Mouse (Mus musculus) hindbrain, embryonic 10.5 days (tissue): ENCODE measurements around the gene Hoxa13. TPM values are rescaled to one million over a fixed set of nuclear protein-coding genes. Genes with fewer than 3 reads are reported as not detected.

ENCODE experiments used
- DNase-seq: peaks from one replicate; pipeline ENCODE4 v3.0.0-alpha.2; 2017; ENCODE audit warnings: low spot score
- H3K27ac ChIP-seq: fragments of 300-500 bp; sonication (generic); 2 replicates; pipeline ENCODE4 v1.5.1; 2016; ENCODE audit warnings: mild to moderate bottlenecking, moderate library complexity
- H3K27me3 ChIP-seq: fragments of 300-500 bp; sonication (generic); 2 replicates; pipeline ENCODE4 v1.6.1; 2016; ENCODE audit warnings: mild to moderate bottlenecking; ENCODE audit not compliant: poor library complexity, insufficient read depth, severe bottlenecking
- H3K36me3 ChIP-seq: fragments of 300-500 bp; sonication (generic); 2 replicates; pipeline ENCODE4 v1.6.1; 2016; ENCODE audit warnings: mild to moderate bottlenecking, moderate library complexity
- H3K4me1 ChIP-seq: fragments of 300-500 bp; sonication (generic); replicated peaks from 2 replicates; pipeline ENCODE4 v1.6.1; 2016; ENCODE audit warnings: mild to moderate bottlenecking
- H3K4me3 ChIP-seq: fragments of 300-500 bp; sonication (generic); 2 replicates; pipeline ENCODE4 v1.5.1; 2016; ENCODE audit warnings: mild to moderate bottlenecking, moderate library complexity
- H3K9me3 ChIP-seq: fragments of 300-500 bp; sonication (generic); 2 replicates; pipeline ENCODE4 v1.6.1; 2016; ENCODE audit warnings: mild to moderate bottlenecking, moderate library complexity
- WGBS: fragments of 180-500 bp; shearing (Covaris S2); methylation state at CpG from one replicate; pipeline ENCODE4 v1.1.7; 2016; 5-methylcytosine and 5-hydroxymethylcytosine counted together
- polyA plus RNA-seq: library from polyadenylated mRNA; unstranded; fragments of >200 nt; fragmentation: Nextera tagmentation; extraction: Ambion mirVana; gene quantifications from 2 replicates; pipeline ENCODE4 v1.2.1, GENCODE M21; 2016

The Hoxa13 gene
- polyA plus RNA-seq, 1 experiment from 2014 or later = not detected

GRCm38 (mm10) chr6:52217895-52218642 lies 42.6 kb downstream of the Hoxa13 start:
- H3K27ac ChIP-seq = no peak overlapping the region
- peaks cover 22% of the 10 kb centered on the region for H3K4me1 ChIP-seq
- no peaks in the 10 kb centered on the region for H3K9me3 ChIP-seq
- 4% methylated on average over 23 of the region's 23 CpGs for WGBS
- peaks cover 100% of the 10 kb centered on the region for H3K27me3 ChIP-seq
- H3K36me3 ChIP-seq = no peaks in the 10 kb centered on the region
- H3K4me3 ChIP-seq = peak overlapping the region; percentile 45; the same call in 1 of the 2 replicates
- no peak for DNase-seq

- peaks cover 100% of the 10 kb centered on the region for H3K27me3 ChIP-seq
- no peak overlapping the region for H3K27ac ChIP-seq
- peak overlapping the region; percentile 45 for H3K4me3 ChIP-seq
- H3K9me3 ChIP-seq = no peaks in the 10 kb centered on the region
- peak; percentile 77 for DNase-seq
- no peaks in the 10 kb centered on the region for H3K36me3 ChIP-seq
- WGBS = under 1% methylated on average over 25 of the region's 25 CpGs
- peaks cover 22% of the 10 kb centered on the region for H3K4me1 ChIP-seq
These were observed 43.3 kb downstream of the Hoxa13 start for GRCm38 (mm10) chr6:52217459-52217768.

GRCm38 (mm10) chr6:52216691-52217458 lies 43.8 kb downstream of the Hoxa13 start:
- 2% methylated on average over 60 of the region's 60 CpGs for WGBS
- Histone ChIP-seq H3K27me3 (peaks cover 100% of the 10 kb centered on the region), H3K9me3 (no peaks in the 10 kb centered on the region), H3K27ac (no peak overlapping the region), H3K36me3 (no peaks in the 10 kb centered on the region), H3K4me3 (peak overlapping the region; percentile 45), H3K4me1 (peaks cover 20% of the 10 kb centered on the region)
- DNase-seq = peak; percentile 68

- peaks cover 100% of the 10 kb centered on the region for H3K27me3 ChIP-seq
- no peak for DNase-seq
- no peaks in the 10 kb centered on the region for H3K9me3 ChIP-seq
- H3K4me3 ChIP-seq = no peak overlapping the region
- no peaks in the 10 kb centered on the region for H3K36me3 ChIP-seq
- no peak overlapping the region for H3K27ac ChIP-seq
- H3K4me1 ChIP-seq = peaks cover 11% of the 10 kb centered on the region
- WGBS = 2% methylated on average over 30 of the region's 30 CpGs
These were observed 44.7 kb downstream of the Hoxa13 start for GRCm38 (mm10) chr6:52215771-52216535.

GRCm38 (mm10) chr6:52215070-52215469 lies 45.6 kb downstream of the Hoxa13 start:
- Histone ChIP-seq H3K9me3 (no peaks in the 10 kb centered on the region), H3K4me3 (no peak overlapping the region), H3K27ac (no peak overlapping the region), H3K27me3 (peaks cover 100% of the 10 kb centered on the region), H3K36me3 (no peaks in the 10 kb centered on the region), H3K4me1 (peaks cover 11% of the 10 kb centered on the region)
- DNase-seq = no peak
- 14% methylated on average over 3 of the region's 3 CpGs for WGBS

- Histone ChIP-seq H3K9me3 (no peaks in the 10 kb centered on the region), H3K4me3 (no peak overlapping the region), H3K27me3 (peaks cover 100% of the 10 kb centered on the region), H3K4me1 (peaks cover 11% of the 10 kb centered on the region), H3K36me3 (no peaks in the 10 kb centered on the region), H3K27ac (no peak overlapping the region)
- 9% methylated on average over 5 of the region's 5 CpGs for WGBS
- no peak for DNase-seq
These were observed 46.4 kb downstream of the Hoxa13 start for GRCm38 (mm10) chr6:52214271-52214670.

- H3K9me3 ChIP-seq = no peaks in the 10 kb centered on the region
- no peaks in the 10 kb centered on the region for H3K36me3 ChIP-seq
- peaks cover 100% of the 10 kb centered on the region for H3K27me3 ChIP-seq
- H3K4me3 ChIP-seq = no peak within 1 kb of the TSS
- H3K4me1 ChIP-seq = peaks cover 17% of the 10 kb centered on the region
- H3K27ac ChIP-seq = no peak within 1 kb of the TSS
- WGBS = 2% methylated on average over 38 of the region's 38 CpGs
- DNase-seq = no peak
These were observed 47.3 kb downstream of the Hoxa13 start, which contains the start of the genes Hoxa3 and Gm28308 for GRCm38 (mm10) chr6:52213119-52213986. TSS of gene Hoxa3 (minus strand) at chr6:52213336. TSS of gene Gm28308 (minus strand) at chr6:52213339.

- Histone ChIP-seq H3K36me3 (no peaks in the 10 kb centered on the region), H3K27ac (no peak overlapping the region), H3K27me3 (peaks cover 100% of the 10 kb centered on the region), H3K9me3 (no peaks in the 10 kb centered on the region), H3K4me3 (no peak overlapping the region), H3K4me1 (peaks cover 18% of the 10 kb centered on the region)
- WGBS = 1% methylated on average over 22 of the region's 22 CpGs
- no peak for DNase-seq
These were observed 48.0 kb downstream of the Hoxa13 start for GRCm38 (mm10) chr6:52212556-52213118.

- DNase-seq = no peak
- Histone ChIP-seq H3K27ac (no peak overlapping the region), H3K4me1 (peaks cover 11% of the 10 kb centered on the region), H3K9me3 (no peaks in the 10 kb centered on the region), H3K4me3 (no peak overlapping the region), H3K27me3 (peaks cover 100% of the 10 kb centered on the region), H3K36me3 (no peaks in the 10 kb centered on the region)
- 2% methylated on average over 13 of the region's 13 CpGs for WGBS
These were observed 48.7 kb downstream of the Hoxa13 start for GRCm38 (mm10) chr6:52211961-52212360.

- H3K27me3 ChIP-seq = peaks cover 100% of the 10 kb centered on the region
- H3K4me1 ChIP-seq = peaks cover 9% of the 10 kb centered on the region
- peak; percentile 81 for DNase-seq
- no peak overlapping the region for H3K27ac ChIP-seq
- H3K9me3 ChIP-seq = no peaks in the 10 kb centered on the region
- under 1% methylated on average over 37 of the region's 37 CpGs for WGBS
- no peaks in the 10 kb centered on the region for H3K36me3 ChIP-seq
- H3K4me3 ChIP-seq = no peak overlapping the region
These were observed 49.3 kb downstream of the Hoxa13 start for GRCm38 (mm10) chr6:52211170-52211935.

GRCm38 (mm10) chr6:52209685-52210046 lies 51.0 kb downstream of the Hoxa13 start:
- H3K4me1 ChIP-seq = peaks cover 9% of the 10 kb centered on the region
- no peak overlapping the region for H3K27ac ChIP-seq
- 4% methylated on average over 12 of the region's 12 CpGs for WGBS
- DNase-seq = no peak
- peaks cover 100% of the 10 kb centered on the region for H3K27me3 ChIP-seq
- no peaks in the 10 kb centered on the region for H3K9me3 ChIP-seq
- H3K4me3 ChIP-seq = no peak overlapping the region
- H3K36me3 ChIP-seq = no peaks in the 10 kb centered on the region
